Mouse (Mus musculus) spleen, adult 2 months (tissue): ENCODE measurements at regions not wholly inside any gene's neighbourhood (a gene's known extent, or its start where the extent isn't known, plus 50 kb on each side); places are given as distances from the start of the nearest gene placed in this dataset.

ENCODE experiments used
- DNase-seq, 2 experiments: peaks; one replicate each; pipeline versions ENCODE4 v3.0.0 to v3.0.0-alpha.2; 2012 to 2021; ENCODE audit warnings: low spot score in 2 of 2, low read depth in 1 of 2
- H3K27ac ChIP-seq: fragments of 200-500 bp; 2 replicates; pipeline ENCODE4 v1.5.1; 2012; ENCODE audit warnings: low read length, inconsistent platforms; ENCODE audit not compliant: insufficient read depth
- H3K27me3 ChIP-seq: fragments of 200-500 bp; 2 replicates; pipeline ENCODE4 v1.6.1; 2012; ENCODE audit warnings: mild to moderate bottlenecking, moderate library complexity, low read length, inconsistent platforms; ENCODE audit not compliant: control insufficient read depth, insufficient read depth
- H3K36me3 ChIP-seq: fragments of 200-500 bp; 2 replicates; pipeline ENCODE4 v1.6.1; 2012; ENCODE audit warnings: mild to moderate bottlenecking, low read length, inconsistent platforms; ENCODE audit not compliant: control insufficient read depth, insufficient read depth
- H3K4me1 ChIP-seq: fragments of 200-500 bp; 2 replicates; pipeline ENCODE4 v1.6.1; 2011; ENCODE audit warnings: inconsistent platforms; ENCODE audit not compliant: control insufficient read depth, insufficient read depth, insufficient read length
- H3K4me3 ChIP-seq: fragments of 200-500 bp; 2 replicates; pipeline ENCODE4 v1.5.1; 2011; ENCODE audit warnings: mild to moderate bottlenecking, inconsistent platforms; ENCODE audit not compliant: insufficient read depth, insufficient read length; ENCODE audit errors: extremely low read depth
- CTCF ChIP-seq: fragments of 200-500 bp; IDR thresholded peaks from 2 replicates; pipeline ENCODE4 v1.5.1; 2011; ENCODE audit warnings: mild to moderate bottlenecking, inconsistent platforms; ENCODE audit not compliant: insufficient read depth, insufficient read length, insufficient replicate concordance; ENCODE audit errors: extremely low read depth
- POLR2A ChIP-seq: fragments of 200-500 bp; IDR thresholded peaks from 2 replicates; pipeline ENCODE4 v1.6.1; 2011; ENCODE audit warnings: low read depth, low read length, inconsistent platforms
- WGBS: fragments of 180-500 bp; shearing (Covaris S2); methylation state at CpG from one replicate; pipeline ENCODE4 v1.1.7; 2018; 5-methylcytosine and 5-hydroxymethylcytosine counted together

DNA sequence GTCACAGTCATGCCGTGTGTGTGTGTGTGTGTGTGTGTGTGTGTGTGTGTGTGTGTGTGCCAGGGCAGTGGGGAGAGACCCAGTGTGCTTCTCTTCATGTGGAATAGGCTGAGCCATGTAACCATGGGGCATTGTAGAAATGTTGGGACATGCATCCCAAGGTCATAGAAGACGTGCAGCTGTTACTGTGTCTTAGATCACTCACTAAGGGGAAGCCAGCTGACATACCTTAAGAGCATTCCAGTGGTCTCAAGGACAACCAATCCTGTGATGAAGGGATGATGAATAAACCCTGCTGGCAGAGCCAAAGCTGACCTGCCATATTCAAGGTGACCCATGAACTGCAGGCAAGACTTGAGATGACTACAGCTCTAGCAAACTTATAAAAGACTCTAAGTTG lies 75.3 kb upstream of the Klf3 start:
- TF ChIP-seq POLR2A (no peak), CTCF (no peak)
- Histone ChIP-seq H3K4me1 (no peaks in the 10 kb centered on the region), H3K36me3 (no peaks in the 10 kb centered on the region), H3K27me3 (no peaks in the 10 kb centered on the region), H3K4me3 (no peak overlapping the region), H3K27ac (no peak overlapping the region)
- 88% methylated on average over 2 of the region's 2 CpGs for WGBS
- no peak for DNase-seq

DNA sequence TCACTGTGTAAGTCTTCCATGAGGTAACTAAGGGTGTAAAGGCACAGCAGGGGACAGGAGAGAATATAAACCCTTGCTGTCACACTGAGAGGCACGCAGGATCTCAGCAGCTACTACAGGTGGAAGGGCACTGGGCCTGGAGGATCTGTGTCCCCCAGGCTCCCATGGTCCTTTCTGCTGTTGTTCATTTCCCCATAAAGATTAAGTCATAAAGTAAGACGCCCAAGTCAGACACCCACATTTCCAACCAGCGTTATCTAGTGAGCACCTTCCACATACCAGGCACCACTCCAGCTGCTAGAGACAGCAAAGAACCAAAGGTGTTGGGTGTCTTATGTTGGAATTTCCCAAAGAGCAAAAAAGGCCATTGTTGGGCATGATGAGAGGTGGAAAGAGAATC lies 70.8 kb upstream of the Klf3 start:
- Histone ChIP-seq H3K27me3 (no peaks in the 10 kb centered on the region), H3K36me3 (no peaks in the 10 kb centered on the region), H3K4me1 (no peaks in the 10 kb centered on the region), H3K4me3 (no peak overlapping the region), H3K27ac (no peak overlapping the region)
- no peak for TF ChIP-seq POLR2A
- no peak for TF ChIP-seq CTCF
- WGBS = 89% methylated on average over 3 of the region's 3 CpGs
- DNase-seq = no peak

DNA sequence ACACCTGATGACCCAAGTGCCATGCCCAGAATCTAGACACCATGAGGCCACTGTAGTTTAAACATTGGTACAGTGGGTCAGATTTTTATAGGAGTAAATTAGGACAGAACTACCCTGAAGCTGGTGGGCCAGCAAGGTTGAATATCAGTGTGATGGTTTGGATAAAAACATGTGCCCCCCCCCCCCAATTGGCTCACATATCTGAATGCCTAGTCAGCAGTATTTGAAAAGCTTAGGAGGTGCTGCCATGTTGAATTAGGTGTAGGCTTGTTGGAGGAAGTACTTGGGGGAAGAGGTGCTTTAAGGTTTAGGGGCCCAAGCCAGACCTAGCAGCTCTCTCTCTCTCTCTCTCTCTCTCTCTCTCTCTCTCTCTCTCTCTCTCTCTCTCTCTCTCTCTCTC lies 66.2 kb upstream of the Klf3 start:
- DNase-seq = no peak
- Histone ChIP-seq H3K4me3 (no peak overlapping the region), H3K4me1 (no peaks in the 10 kb centered on the region), H3K27me3 (no peaks in the 10 kb centered on the region), H3K27ac (no peak overlapping the region), H3K36me3 (no peaks in the 10 kb centered on the region)
- TF ChIP-seq POLR2A = no peak
- TF ChIP-seq CTCF = no peak

DNA sequence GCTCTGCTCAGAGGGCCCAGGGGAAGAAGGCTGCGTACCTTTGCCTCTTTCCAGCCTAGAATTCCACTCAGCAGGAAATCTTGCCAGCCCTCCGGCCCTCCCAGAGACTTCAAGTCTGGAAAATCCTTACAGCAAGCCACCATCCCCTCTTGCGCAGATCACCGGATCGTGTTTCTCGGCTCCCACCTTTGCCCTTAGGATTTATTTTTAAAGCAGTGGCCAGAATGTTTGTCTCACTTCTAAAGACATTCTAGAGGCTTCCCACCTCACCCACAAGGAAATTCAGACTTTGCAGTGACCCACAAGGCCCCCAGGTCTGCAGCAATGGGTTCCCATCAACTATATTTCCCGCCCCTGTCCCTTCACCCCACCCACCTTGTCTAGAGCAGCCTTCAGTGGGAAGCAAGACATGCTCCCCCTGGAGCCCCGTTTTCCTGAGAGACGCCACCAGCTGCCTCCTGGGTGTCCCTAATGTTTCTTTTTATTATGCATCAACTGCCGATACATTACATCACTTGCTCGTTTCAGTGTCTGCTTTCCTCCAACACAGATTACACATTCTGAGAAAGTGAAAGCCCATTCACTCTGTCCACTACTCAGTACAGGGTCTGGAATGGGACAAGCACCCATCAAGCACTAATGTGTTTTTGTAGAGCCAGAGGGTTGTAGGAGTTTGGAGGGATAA lies 65.0 kb upstream of the Klf3 start:
- no peak for TF ChIP-seq CTCF
- no peak for TF ChIP-seq POLR2A
- no peaks in the 10 kb centered on the region for H3K27me3 ChIP-seq
- no peaks in the 10 kb centered on the region for H3K4me1 ChIP-seq
- no peak for DNase-seq
- no peak overlapping the region for H3K27ac ChIP-seq
- WGBS = 87% methylated on average over 11 of the region's 11 CpGs
- no peaks in the 10 kb centered on the region for H3K36me3 ChIP-seq
- no peak overlapping the region for H3K4me3 ChIP-seq

DNA sequence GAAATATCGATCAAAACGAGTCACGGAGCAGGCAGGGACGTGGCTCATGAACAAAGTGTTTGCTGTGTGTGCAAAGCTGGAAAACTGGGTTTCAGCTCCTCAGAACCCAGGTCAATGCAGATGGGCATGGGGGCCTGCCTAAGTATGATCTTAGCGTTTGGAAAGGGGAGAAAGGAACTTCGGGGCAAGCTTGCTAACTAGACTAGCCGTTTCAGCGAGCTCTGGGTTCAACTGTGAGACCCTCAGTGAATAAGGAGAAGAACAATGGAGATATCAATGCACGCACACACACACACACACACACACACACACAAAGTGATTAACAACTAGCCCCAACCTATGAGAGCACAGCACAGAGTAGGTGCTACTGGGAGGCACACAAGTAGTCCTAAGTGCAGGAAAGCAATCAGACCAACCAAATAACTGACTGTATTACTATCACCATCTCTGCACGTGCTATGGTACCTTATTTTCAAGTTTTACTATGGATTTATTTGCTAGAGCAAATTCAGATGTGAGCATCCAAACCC lies 64.3 kb upstream of the Klf3 start:
- Histone ChIP-seq H3K4me3 (no peak overlapping the region), H3K27ac (no peak overlapping the region), H3K36me3 (no peaks in the 10 kb centered on the region), H3K4me1 (no peaks in the 10 kb centered on the region), H3K27me3 (no peaks in the 10 kb centered on the region)
- 91% methylated on average over 10 of the region's 10 CpGs for WGBS
- no peak for TF ChIP-seq POLR2A
- no peak for DNase-seq

DNA sequence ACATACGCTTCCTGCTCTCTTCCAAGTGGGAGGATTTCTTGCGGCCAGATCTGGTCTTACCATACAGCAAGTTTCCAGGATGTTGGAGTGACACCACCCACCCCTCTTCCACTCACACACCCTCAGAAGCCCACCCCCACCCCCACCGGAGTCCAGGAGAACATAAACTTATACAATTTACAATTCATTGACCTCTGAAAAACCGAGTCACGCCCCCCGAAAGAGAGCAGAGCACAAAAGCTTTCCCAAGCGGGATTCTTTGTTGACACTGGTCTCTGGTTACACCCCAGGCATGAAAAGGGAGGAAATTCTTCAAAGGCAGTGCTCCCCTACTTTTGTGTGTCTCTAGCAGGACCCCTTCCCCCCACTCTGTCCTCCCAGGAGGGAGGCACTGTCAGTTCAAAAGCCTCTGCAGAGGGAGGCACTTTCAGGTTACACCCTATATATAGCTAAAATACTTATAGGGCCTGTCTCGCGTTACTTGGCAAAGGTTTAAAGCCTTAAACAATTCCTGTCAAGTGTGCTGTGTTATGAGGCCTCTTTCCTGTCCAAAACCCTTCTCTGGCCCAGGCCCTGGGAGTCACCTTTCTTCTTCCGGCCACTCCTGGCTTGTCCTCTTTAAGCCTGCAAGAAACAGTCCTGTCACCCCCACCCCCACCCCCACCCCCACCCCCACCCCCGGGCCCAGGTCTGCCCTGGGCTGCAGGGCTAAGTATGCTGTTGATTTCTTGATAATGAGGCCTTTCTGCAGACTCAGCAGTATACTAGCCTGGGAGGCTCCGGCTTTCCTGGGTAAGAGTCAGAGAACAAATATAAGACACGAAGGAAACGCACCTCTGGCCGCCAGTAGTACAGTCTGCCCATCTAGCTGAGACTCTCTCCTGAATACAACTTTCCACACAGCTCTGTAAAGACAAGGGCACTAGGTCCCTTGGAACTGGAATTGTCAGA lies 63.6 kb upstream of the Klf3 start:
- TF ChIP-seq CTCF (no peak), POLR2A (no peak)
- H3K4me1 ChIP-seq = no peaks in the 10 kb centered on the region
- H3K27ac ChIP-seq = no peak overlapping the region
- no peaks in the 10 kb centered on the region for H3K27me3 ChIP-seq
- WGBS = 86% methylated on average over 15 of the region's 15 CpGs
- no peak overlapping the region for H3K4me3 ChIP-seq
- DNase-seq = no peak
- H3K36me3 ChIP-seq = no peaks in the 10 kb centered on the region

DNA sequence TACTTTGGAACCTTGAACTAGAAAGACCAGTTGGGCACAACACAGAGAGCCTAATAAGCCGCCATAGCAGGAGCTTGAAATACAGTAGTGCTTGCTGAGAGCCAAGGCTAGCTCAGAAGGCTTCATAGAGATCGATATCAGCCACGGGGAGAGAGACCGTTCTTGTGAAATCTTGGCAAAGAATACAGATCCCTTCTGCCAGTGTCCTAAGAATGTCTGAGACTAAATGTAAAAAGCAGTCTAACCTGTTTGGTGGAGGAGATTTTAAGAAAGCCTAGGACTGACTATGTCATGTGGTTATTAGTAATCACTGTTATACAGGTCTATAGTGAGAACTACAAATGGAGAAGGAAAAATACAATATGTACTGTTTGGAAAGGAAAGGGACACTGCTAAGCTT lies 59.1 kb upstream of the Klf3 start:
- Histone ChIP-seq H3K36me3 (no peaks in the 10 kb centered on the region), H3K27ac (no peak overlapping the region), H3K27me3 (no peaks in the 10 kb centered on the region), H3K4me3 (no peak overlapping the region), H3K4me1 (no peaks in the 10 kb centered on the region)
- DNase-seq = no peak
- 91% methylated on average over 4 of the region's 4 CpGs for WGBS
- TF ChIP-seq CTCF (no peak), POLR2A (no peak)
